Mouse (Mus musculus) MN1 (cell line): ENCODE results near the gene Cacng5.

Experiments
- DNase-seq: peaks from one replicate; pipeline ENCODE4 v3.0.0-alpha.2; 2016; ENCODE audit warnings: low spot score

Cacng5 gene

GRCm38 (mm10) chr11:107876840-107877239, 38.0 kb downstream of the Cacng5 start:
- no peak for DNase-seq

- no peak for DNase-seq
Measured at GRCm38 (mm10) chr11:107875861-107876494, 38.9 kb downstream of the Cacng5 start.

- no peak for DNase-seq
Measured at GRCm38 (mm10) chr11:107872743-107873142, 42.1 kb downstream of the Cacng5 start.

- no peak for DNase-seq
Measured at GRCm38 (mm10) chr11:107867509-107867908, 47.3 kb downstream of the Cacng5 start.

- peak; percentile 41 for DNase-seq
Measured at GRCm38 (mm10) chr11:107865128-107865527, 49.7 kb downstream of the Cacng5 start.

- peak; percentile 58 for DNase-seq
Measured at GRCm38 (mm10) chr11:107864024-107864423, 50.8 kb downstream of the Cacng5 start.

- DNase-seq, result no peak
Measured at GRCm38 (mm10) chr11:107861738-107862137, 53.1 kb downstream of the Cacng5 start.

- no peak for DNase-seq
Measured at GRCm38 (mm10) chr11:107859871-107860270, 55.0 kb downstream of the Cacng5 start.

GRCm38 (mm10) chr11:107859288-107859687, 55.6 kb downstream of the Cacng5 start:
- DNase-seq, result peak; percentile 70

- peak; percentile 39 for DNase-seq
Measured at GRCm38 (mm10) chr11:107853088-107853487, 61.8 kb downstream of the Cacng5 start.

GRCm38 (mm10) chr11:107849621-107850020, 65.2 kb downstream of the Cacng5 start:
- DNase-seq, result peak; percentile 48

- no peak for DNase-seq
Measured at GRCm38 (mm10) chr11:107844175-107844574, 70.7 kb downstream of the Cacng5 start.

- DNase-seq, result no peak
Measured at GRCm38 (mm10) chr11:107833351-107834040, 81.4 kb downstream of the Cacng5 start.
